Mouse (Mus musculus): Measurements from ENCODE around the gene Hmgn2. TPM values are rescaled to one million over a fixed set of nuclear protein-coding genes. Genes with fewer than 3 reads are reported as not detected.

Hmgn2 gene
- 231 TPM for polyA plus RNA-seq (2017; shearing (Covaris generic))

GRCm38 (mm10) chr4:133968150-133968921 lies at the start of gene Hmgn2:
Gene Hmgn2, minus strand, starts transcription at chr4:133968650.

GRCm38 (mm10) chr4:134000466-134001438 lies 32.3 kb upstream of the Hmgn2 start, which contains the start of gene Dhdds:
Gene Dhdds, minus strand, starts transcription at chr4:134000918.

Other genes with a start within 250 kb of the Hmgn2 start
- 36.3 TPM for gene Arid1a, start 211.9 kb downstream of the Hmgn2 start, polyA plus RNA-seq (2017; shearing (Covaris generic))
- 87.8 TPM for gene Rps6ka1, start 80.9 kb downstream of the Hmgn2 start, polyA plus RNA-seq (2017; shearing (Covaris generic))
- gene Dhdds, start 32.3 kb upstream of the Hmgn2 start, polyA plus RNA-seq (2017; shearing (Covaris generic)), result 23.7 TPM
- gene Lin28a, start 50.2 kb upstream of the Hmgn2 start, polyA plus RNA-seq (2017; shearing (Covaris generic)), result not detected
- 3.5 TPM for gene Zfp683, start 85.2 kb upstream of the Hmgn2 start, polyA plus RNA-seq (2017; shearing (Covaris generic))
- 12.9 TPM for gene Crybg2, start 92.2 kb upstream of the Hmgn2 start, polyA plus RNA-seq (2017; shearing (Covaris generic))
- gene Cd52, start 126.4 kb upstream of the Hmgn2 start, polyA plus RNA-seq (2017; shearing (Covaris generic)), result 2,277 TPM
- gene Ubxn11, start 133.9 kb upstream of the Hmgn2 start, polyA plus RNA-seq (2017; shearing (Covaris generic)), result 35.9 TPM
- gene Sh3bgrl3, start 160.1 kb upstream of the Hmgn2 start, polyA plus RNA-seq (2017; shearing (Covaris generic)), result 1,134 TPM
- gene Cep85, start 218.5 kb upstream of the Hmgn2 start, polyA plus RNA-seq (2017; shearing (Covaris generic)), result 63.6 TPM
- gene Gm7534, start 234.4 kb upstream of the Hmgn2 start, polyA plus RNA-seq (2017; shearing (Covaris generic)), result not detected

Measured in effector memory CD4-positive, alpha-beta T cell, adult 7 months (primary cell).